Mouse (Mus musculus): ENCODE measurements around the gene Ppp1r13l. TPM values are rescaled to one million over a fixed set of nuclear protein-coding genes. Genes with fewer than 3 reads are reported as not detected.

Gene Ppp1r13l
- 14.2 TPM for polyA plus RNA-seq (2014; fragmentation: Illumina TruSeq; extraction: RNeasy Lipid Tissue Mini Kit (QIAGEN cat#74804); ENCODE audit: low read depth, low replicate concordance)

DNA sequence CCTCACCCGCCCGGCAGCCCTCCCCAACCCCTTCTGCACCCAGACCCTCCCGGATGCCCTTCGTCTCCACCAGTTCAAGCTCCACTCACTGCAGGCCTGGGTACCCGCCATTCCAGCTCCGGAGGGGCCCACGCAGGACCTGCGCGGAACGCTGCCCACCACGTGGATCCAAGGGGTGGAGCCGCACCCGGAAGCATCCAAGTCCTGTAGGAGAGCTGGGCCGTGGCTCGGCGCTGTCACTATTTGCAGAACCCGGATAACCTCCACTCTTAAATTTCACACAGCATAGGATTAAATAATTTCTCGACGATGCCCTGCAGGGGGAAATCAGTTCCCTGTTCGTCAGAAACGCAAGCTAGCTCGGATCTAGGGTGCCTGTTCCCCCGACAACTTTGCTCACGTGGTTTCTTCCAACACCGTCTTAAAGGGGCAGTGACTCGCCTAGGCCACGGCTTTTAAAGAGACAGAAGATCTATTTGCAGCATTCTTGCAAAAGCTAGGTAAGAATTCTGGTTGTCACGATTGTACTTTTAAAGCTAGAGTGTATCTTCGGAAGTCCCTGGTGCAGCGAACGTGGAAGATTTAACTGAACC lies at the start of gene Ppp1r13l, which contains the start of gene Cd3eap:
TSS of gene Ppp1r13l (plus strand) at position 451 of the 593 bp plus-strand sequence.
TSS of gene Cd3eap (minus strand) at position 185 of the 593 bp plus-strand sequence.

GRCm38 (mm10) chr7:19309884-19310641 lies 49.5 kb upstream of the Ppp1r13l start, which contains the start of gene Fosb:
Gene Fosb (minus strand): TSS chr7:19310051.

DNA sequence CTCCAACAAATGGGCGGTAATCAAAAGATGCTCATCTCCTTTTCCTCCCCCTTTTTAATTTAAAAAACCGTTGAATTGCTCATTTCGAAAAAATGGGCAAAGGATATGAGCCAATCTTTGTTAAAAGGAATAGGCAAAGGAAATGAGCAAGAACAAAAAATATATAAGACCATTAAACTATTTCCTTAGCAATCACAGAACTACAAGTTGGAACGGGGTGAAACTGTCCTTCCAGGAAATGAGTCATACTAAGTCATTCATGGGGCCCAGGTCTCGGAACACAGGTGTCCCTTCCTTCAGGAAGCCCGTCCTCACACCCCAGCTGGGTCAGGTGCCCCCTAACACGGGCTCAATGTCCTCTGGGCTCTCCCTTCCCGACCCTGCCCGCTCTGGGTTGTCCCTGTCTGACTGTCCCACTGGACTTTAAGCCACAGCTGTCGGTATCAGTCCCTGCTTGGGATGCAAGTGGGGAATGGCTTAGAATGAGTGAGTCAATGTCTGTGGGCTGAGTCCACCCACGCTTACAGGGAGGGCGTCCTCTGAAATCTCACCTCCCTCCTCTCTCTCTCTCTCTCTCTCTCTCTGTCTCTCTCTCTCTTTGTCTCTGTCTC lies 15.2 kb upstream of the Ppp1r13l start, which contains the start of gene Ercc1:
TSS of gene Ercc1 (plus strand) at position 542 of the 611 bp plus-strand sequence.

DNA sequence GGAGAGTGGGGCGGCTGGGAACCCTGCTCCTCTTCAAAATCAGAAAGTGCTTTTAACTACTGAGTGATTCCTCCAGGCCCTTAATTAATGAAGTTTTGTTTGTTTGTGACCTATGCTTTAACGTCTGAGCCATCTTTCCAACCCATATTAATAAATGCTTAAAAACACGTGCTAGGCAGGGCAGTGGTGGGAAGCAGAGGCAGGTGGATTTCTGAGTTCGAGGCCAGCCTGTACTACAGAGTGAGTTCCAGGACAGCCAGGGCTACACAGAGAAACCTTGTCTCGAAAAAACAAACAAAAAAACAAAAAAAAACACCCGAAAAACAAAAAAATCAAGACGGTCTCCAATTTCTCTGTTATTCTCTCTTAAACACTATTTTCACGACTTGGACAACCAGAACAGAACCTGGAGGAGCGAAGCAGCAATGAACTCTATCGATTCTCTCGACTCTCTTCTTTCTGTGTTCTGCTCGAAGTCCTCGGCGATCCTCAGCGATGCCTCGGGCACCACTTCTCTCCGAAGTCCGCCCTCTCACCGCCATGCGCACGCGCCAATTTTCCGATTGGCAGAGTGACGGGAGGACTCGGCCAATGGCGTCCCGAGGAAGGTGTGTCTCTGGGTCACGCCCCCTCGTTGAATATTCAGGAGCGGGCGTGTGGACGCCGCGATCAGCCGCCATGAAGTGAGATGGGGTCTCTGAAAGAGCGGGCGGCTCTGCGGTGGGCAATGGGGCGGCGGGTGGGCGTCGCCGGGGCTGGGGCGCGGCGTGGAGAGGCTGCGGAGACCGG lies 22.0 kb downstream of the Ppp1r13l start, which contains the start of gene Ercc2:
TSS of gene Ercc2 (plus strand) at position 634 of the 789 bp plus-strand sequence.

DNA sequence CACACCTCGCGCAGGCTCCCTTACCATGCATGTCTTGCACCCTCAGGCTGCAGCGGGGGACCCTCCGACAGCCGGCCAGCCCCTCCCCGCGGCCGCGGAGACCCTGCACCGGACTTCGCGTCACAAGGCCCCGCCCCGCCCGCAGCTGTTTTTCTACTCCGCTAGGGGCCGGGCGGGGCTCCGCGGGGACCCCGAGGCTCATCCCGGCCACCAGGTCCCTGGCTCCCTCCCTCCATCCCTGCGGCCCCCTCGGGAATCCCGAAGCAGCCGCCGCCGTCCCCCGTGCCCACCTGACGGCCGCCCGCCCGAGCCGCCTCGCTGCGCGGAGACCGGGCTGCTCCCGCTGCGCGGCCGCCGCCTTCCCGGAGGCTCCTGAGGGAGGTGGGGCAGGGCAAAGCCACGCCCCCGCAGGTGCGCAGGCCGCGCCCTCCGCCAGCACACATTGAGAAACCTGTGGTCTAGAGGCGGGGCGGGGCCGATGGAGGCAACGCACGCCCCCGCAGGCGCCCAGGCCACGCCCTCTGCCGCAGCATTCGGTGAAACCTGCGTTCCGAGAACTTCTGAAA lies 44.3 kb downstream of the Ppp1r13l start, which contains the start of gene Klc3:
TSS of gene Klc3 (minus strand) at position 374 of the 566 bp plus-strand sequence.

GRCm38 (mm10) chr7:19404476-19404875 lies 44.9 kb downstream of the Ppp1r13l start, which contains the start of gene Ckm:
Gene Ckm (plus strand): TSS chr7:19404776.

Other genes with a start within 250 kb of the Ppp1r13l start
- 0.34 TPM for gene Gm4969, start 241.4 kb upstream of the Ppp1r13l start, polyA plus RNA-seq (2014; fragmentation: Illumina TruSeq; extraction: RNeasy Lipid Tissue Mini Kit (QIAGEN cat#74804); ENCODE audit: low read depth, low replicate concordance)
- gene Fbxo46, start 239.9 kb upstream of the Ppp1r13l start, polyA plus RNA-seq (2014; fragmentation: Illumina TruSeq; extraction: RNeasy Lipid Tissue Mini Kit (QIAGEN cat#74804); ENCODE audit: low read depth, low replicate concordance) = 6.5 TPM
- 16.3 TPM for gene Qpctl, start 210.5 kb upstream of the Ppp1r13l start, polyA plus RNA-seq (2014; fragmentation: Illumina TruSeq; extraction: RNeasy Lipid Tissue Mini Kit (QIAGEN cat#74804); ENCODE audit: low read depth, low replicate concordance)
- gene Snrpd2, start 210.0 kb upstream of the Ppp1r13l start, polyA plus RNA-seq (2014; fragmentation: Illumina TruSeq; extraction: RNeasy Lipid Tissue Mini Kit (QIAGEN cat#74804); ENCODE audit: low read depth, low replicate concordance) = 49.7 TPM
- 3.2 TPM for gene Gipr, start 193.6 kb upstream of the Ppp1r13l start, polyA plus RNA-seq (2014; fragmentation: Illumina TruSeq; extraction: RNeasy Lipid Tissue Mini Kit (QIAGEN cat#74804); ENCODE audit: low read depth, low replicate concordance)
- 43.2 TPM for gene Eml2, start 183.3 kb upstream of the Ppp1r13l start, polyA plus RNA-seq (2014; fragmentation: Illumina TruSeq; extraction: RNeasy Lipid Tissue Mini Kit (QIAGEN cat#74804); ENCODE audit: low read depth, low replicate concordance)
- 5.1 TPM for gene Gpr4, start 147.2 kb upstream of the Ppp1r13l start, polyA plus RNA-seq (2014; fragmentation: Illumina TruSeq; extraction: RNeasy Lipid Tissue Mini Kit (QIAGEN cat#74804); ENCODE audit: low read depth, low replicate concordance)
- 23.6 TPM for gene Opa3, start 131.4 kb upstream of the Ppp1r13l start, polyA plus RNA-seq (2014; fragmentation: Illumina TruSeq; extraction: RNeasy Lipid Tissue Mini Kit (QIAGEN cat#74804); ENCODE audit: low read depth, low replicate concordance)
- gene Vasp, start 87.9 kb upstream of the Ppp1r13l start, polyA plus RNA-seq (2014; fragmentation: Illumina TruSeq; extraction: RNeasy Lipid Tissue Mini Kit (QIAGEN cat#74804); ENCODE audit: low read depth, low replicate concordance) = 45.6 TPM
- not detected for gene Ppm1n, start 79.7 kb upstream of the Ppp1r13l start, polyA plus RNA-seq (2014; fragmentation: Illumina TruSeq; extraction: RNeasy Lipid Tissue Mini Kit (QIAGEN cat#74804); ENCODE audit: low read depth, low replicate concordance)
- gene Rtn2, start 77.1 kb upstream of the Ppp1r13l start, polyA plus RNA-seq (2014; fragmentation: Illumina TruSeq; extraction: RNeasy Lipid Tissue Mini Kit (QIAGEN cat#74804); ENCODE audit: low read depth, low replicate concordance) = 18.4 TPM
- gene Fosb, start 49.7 kb upstream of the Ppp1r13l start, polyA plus RNA-seq (2014; fragmentation: Illumina TruSeq; extraction: RNeasy Lipid Tissue Mini Kit (QIAGEN cat#74804); ENCODE audit: low read depth, low replicate concordance) = 4.7 TPM
- gene Ercc1, start 15.0 kb upstream of the Ppp1r13l start, polyA plus RNA-seq (2014; fragmentation: Illumina TruSeq; extraction: RNeasy Lipid Tissue Mini Kit (QIAGEN cat#74804); ENCODE audit: low read depth, low replicate concordance) = 41.4 TPM
- gene Cd3eap, start 266 bp upstream of the Ppp1r13l start, polyA plus RNA-seq (2014; fragmentation: Illumina TruSeq; extraction: RNeasy Lipid Tissue Mini Kit (QIAGEN cat#74804); ENCODE audit: low read depth, low replicate concordance) = 11.6 TPM
- 18.9 TPM for gene Ercc2, start 22.3 kb downstream of the Ppp1r13l start, polyA plus RNA-seq (2014; fragmentation: Illumina TruSeq; extraction: RNeasy Lipid Tissue Mini Kit (QIAGEN cat#74804); ENCODE audit: low read depth, low replicate concordance)
- gene Klc3, start 44.4 kb downstream of the Ppp1r13l start, polyA plus RNA-seq (2014; fragmentation: Illumina TruSeq; extraction: RNeasy Lipid Tissue Mini Kit (QIAGEN cat#74804); ENCODE audit: low read depth, low replicate concordance) = 21.0 TPM
- 2.2 TPM for gene Ckm, start 45.0 kb downstream of the Ppp1r13l start, polyA plus RNA-seq (2014; fragmentation: Illumina TruSeq; extraction: RNeasy Lipid Tissue Mini Kit (QIAGEN cat#74804); ENCODE audit: low read depth, low replicate concordance)
- 15.0 TPM for gene Mark4, start 99.1 kb downstream of the Ppp1r13l start, polyA plus RNA-seq (2014; fragmentation: Illumina TruSeq; extraction: RNeasy Lipid Tissue Mini Kit (QIAGEN cat#74804); ENCODE audit: low read depth, low replicate concordance)
- gene Exoc3l2, start 103.6 kb downstream of the Ppp1r13l start, polyA plus RNA-seq (2014; fragmentation: Illumina TruSeq; extraction: RNeasy Lipid Tissue Mini Kit (QIAGEN cat#74804); ENCODE audit: low read depth, low replicate concordance) = 4.9 TPM
- 5.4 TPM for gene Bloc1s3, start 148.6 kb downstream of the Ppp1r13l start, polyA plus RNA-seq (2014; fragmentation: Illumina TruSeq; extraction: RNeasy Lipid Tissue Mini Kit (QIAGEN cat#74804); ENCODE audit: low read depth, low replicate concordance)
- 93.3 TPM for gene Trappc6a, start 148.6 kb downstream of the Ppp1r13l start, polyA plus RNA-seq (2014; fragmentation: Illumina TruSeq; extraction: RNeasy Lipid Tissue Mini Kit (QIAGEN cat#74804); ENCODE audit: low read depth, low replicate concordance)
- 0.21 TPM for gene Nkpd1, start 158.1 kb downstream of the Ppp1r13l start, polyA plus RNA-seq (2014; fragmentation: Illumina TruSeq; extraction: RNeasy Lipid Tissue Mini Kit (QIAGEN cat#74804); ENCODE audit: low read depth, low replicate concordance)
- 83.9 TPM for gene Ppp1r37, start 203.3 kb downstream of the Ppp1r13l start, polyA plus RNA-seq (2014; fragmentation: Illumina TruSeq; extraction: RNeasy Lipid Tissue Mini Kit (QIAGEN cat#74804); ENCODE audit: low read depth, low replicate concordance)
- gene Zfp296, start 217.5 kb downstream of the Ppp1r13l start, polyA plus RNA-seq (2014; fragmentation: Illumina TruSeq; extraction: RNeasy Lipid Tissue Mini Kit (QIAGEN cat#74804); ENCODE audit: low read depth, low replicate concordance) = 1.5 TPM
- 42.4 TPM for gene Gemin7, start 217.8 kb downstream of the Ppp1r13l start, polyA plus RNA-seq (2014; fragmentation: Illumina TruSeq; extraction: RNeasy Lipid Tissue Mini Kit (QIAGEN cat#74804); ENCODE audit: low read depth, low replicate concordance)
- 40.3 TPM for gene Clasrp, start 244.7 kb downstream of the Ppp1r13l start, polyA plus RNA-seq (2014; fragmentation: Illumina TruSeq; extraction: RNeasy Lipid Tissue Mini Kit (QIAGEN cat#74804); ENCODE audit: low read depth, low replicate concordance)